Mouse (Mus musculus) ES-Bruce4 (cell line): Measurements from ENCODE around the gene Selenow.

ENCODE experiments used
- CTCF ChIP-seq: IDR thresholded peaks from one replicate; pipeline ENCODE4 v1.8.1; 2011; ENCODE audit warnings: low read depth, low read length
- EP300 ChIP-seq: IDR thresholded peaks from 2 replicates; pipeline ENCODE4 v1.6.1; 2011; ENCODE audit warnings: low read depth, low read length; ENCODE audit not compliant: insufficient read depth
- POLR2A ChIP-seq: IDR thresholded peaks from one replicate; pipeline ENCODE4 v1.8.1; 2011; ENCODE audit warnings: low read length; ENCODE audit not compliant: insufficient read depth

DNA sequence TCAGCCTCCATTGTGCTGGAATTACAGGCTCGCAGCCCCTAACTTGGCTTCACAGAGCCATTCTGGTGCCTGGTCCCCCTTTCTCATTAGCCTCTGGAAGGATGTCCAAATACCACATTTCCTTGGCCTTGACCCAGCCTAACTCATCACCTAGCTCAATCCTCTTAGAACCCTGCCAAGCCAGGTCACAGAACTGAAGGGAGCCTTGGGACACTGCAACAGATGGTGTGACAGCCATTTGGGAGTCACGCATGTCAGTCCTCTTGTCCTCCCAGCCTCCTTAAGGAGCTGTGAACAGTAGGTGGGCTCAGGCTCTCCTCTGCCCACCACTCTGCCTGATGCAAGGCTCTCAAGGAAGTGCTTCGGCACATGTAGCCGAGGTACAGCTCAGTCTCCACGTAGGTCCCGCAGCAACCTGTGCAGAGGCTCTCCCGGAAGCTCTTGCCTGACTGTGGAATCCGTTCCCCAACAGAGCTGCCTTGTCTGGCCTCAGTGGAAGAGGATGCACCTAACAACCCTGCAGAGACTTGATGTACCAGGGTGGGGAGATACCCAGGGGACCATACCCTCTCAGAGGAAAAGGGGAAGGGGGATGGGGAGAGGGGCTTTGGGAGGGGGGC is 14.1 kb downstream of the Selenow start:
- TF ChIP-seq CTCF (no peak), POLR2A (no peak), EP300 (no peak)
